Mouse (Mus musculus) hindbrain, postnatal 0 days (tissue): ENCODE data around the gene Zfand3. TPM values are rescaled to one million over a fixed set of nuclear protein-coding genes. Genes with fewer than 3 reads are reported as not detected.

Experiments
- ATAC-seq: fragments of 200-750 bp; cut with Nextera tagmentation; 2 replicates; pipeline ENCODE4 v1.8.0; 2017; ENCODE audit warnings: mild to moderate bottlenecking, moderate TSS enrichment, moderate library complexity
- DNase-seq: peaks from one replicate; pipeline ENCODE4 v3.0.0-alpha.2; 2015; ENCODE audit warnings: low spot score
- H3K27ac ChIP-seq: fragments of 300-500 bp; sonication (generic); 2 replicates; pipeline ENCODE4 v1.5.1; 2014; ENCODE audit warnings: mild to moderate bottlenecking
- H3K27me3 ChIP-seq: fragments of 300-500 bp; sonication (generic); 2 replicates; pipeline ENCODE4 v1.6.1; 2014; ENCODE audit warnings: low read length, mixed read lengths; ENCODE audit not compliant: insufficient read depth
- H3K36me3 ChIP-seq: fragments of 300-500 bp; sonication (generic); 2 replicates; pipeline ENCODE4 v1.6.1; 2014; ENCODE audit warnings: low read length, mixed read lengths; ENCODE audit not compliant: insufficient read depth
- H3K4me1 ChIP-seq: fragments of 300-500 bp; sonication (generic); 2 replicates; pipeline ENCODE4 v1.6.1; 2014; ENCODE audit warnings: antibody characterized with exemption, low read length, mixed read lengths; ENCODE audit not compliant: insufficient read depth
- H3K4me2 ChIP-seq: fragments of 300-500 bp; sonication (generic); 2 replicates; pipeline ENCODE4 v1.6.1; 2014; ENCODE audit warnings: low read depth, mild to moderate bottlenecking, low read length, moderate library complexity, mixed read lengths
- H3K4me3 ChIP-seq: fragments of 300-500 bp; sonication (generic); 2 replicates; pipeline ENCODE4 v1.5.1; 2014; ENCODE audit warnings: low read length
- H3K9ac ChIP-seq: fragments of 300-500 bp; sonication (generic); replicated peaks from 2 replicates; pipeline ENCODE4 v1.6.1; 2014; ENCODE audit warnings: mild to moderate bottlenecking, low read length, moderate library complexity, mixed read lengths
- H3K9me3 ChIP-seq: fragments of 300-500 bp; sonication (generic); 2 replicates; pipeline ENCODE4 v1.6.1; 2016; ENCODE audit warnings: low read length, mixed read lengths
- CTCF ChIP-seq: IDR thresholded peaks from 2 replicates; pipeline ENCODE4 v1.5.1; 2016; ENCODE audit warnings: antibody characterized with exemption, control low read depth, low read depth
- WGBS: fragments of 180-500 bp; shearing (Covaris S2); extraction: QIAGEN DNeasy Blood & Tissue Kit; methylation state at CpG from one replicate; pipeline ENCODE4 v1.1.7; 2014; 5-methylcytosine and 5-hydroxymethylcytosine counted together
- polyA plus RNA-seq: library from polyadenylated mRNA; unstranded; fragments of >200 nt; fragmentation: Nextera tagmentation; extraction: Ambion mirVana; gene quantifications from 2 replicates; pipeline ENCODE4 v1.2.1, GENCODE M21; 2015
- total RNA-seq: library from RNA; depleted of rRNA; stranded (reverse); fragments of >200 nt; gene quantifications from 2 replicates; pipeline ENCODE4 v1.2.3, GENCODE M21; 2014

Gene Zfand3
- total and polyA plus RNA-seq, 2 experiments from 2014 or later: 50.6 to 84.5 TPM

GRCm38 (mm10) chr17:30222837-30223236 lies 218.3 kb downstream of the Zfand3 start:
- Histone ChIP-seq H3K27ac (no peak overlapping the region), H3K36me3 (peaks cover 10% of the 10 kb centered on the region; the same call in 1 of the 2 replicates), H3K27me3 (no peaks in the 10 kb centered on the region), H3K4me3 (no peak overlapping the region), H3K9ac (no peak overlapping the region), H3K4me1 (peaks cover 16% of the 10 kb centered on the region), H3K4me2 (no peak overlapping the region), H3K9me3 (no peaks in the 10 kb centered on the region)
- WGBS: 51% methylated on average over 12 of the region's 12 CpGs
- ATAC-seq (no peak), DNase-seq (no peak)
- TF ChIP-seq CTCF: no peak

- Histone ChIP-seq H3K27me3 (no peaks in the 10 kb centered on the region), H3K9me3 (no peaks in the 10 kb centered on the region), H3K27ac (no peak overlapping the region; the same call in 1 of the 2 replicates), H3K4me3 (no peak overlapping the region), H3K4me2 (no peak overlapping the region), H3K36me3 (no peaks in the 10 kb centered on the region), H3K9ac (no peak overlapping the region), H3K4me1 (peaks cover 23% of the 10 kb centered on the region)
- no peak for TF ChIP-seq CTCF
- 25% methylated on average over 5 of the region's 5 CpGs for WGBS
- peak; percentile 28; the same call in 1 of the 2 replicates for ATAC-seq
- DNase-seq: peak; percentile 53
Observed at GRCm38 (mm10) chr17:30225030-30225740, 220.7 kb downstream of the Zfand3 start.

- Histone ChIP-seq H3K27ac (no peak overlapping the region), H3K9ac (no peak overlapping the region), H3K4me2 (no peak overlapping the region), H3K4me3 (no peak overlapping the region), H3K36me3 (no peaks in the 10 kb centered on the region), H3K9me3 (no peaks in the 10 kb centered on the region), H3K27me3 (no peaks in the 10 kb centered on the region), H3K4me1 (peaks cover 23% of the 10 kb centered on the region)
- DNase-seq (no peak), ATAC-seq (0 out of 2 replicates have a peak, but pooled peaks have one; percentile 33)
- 76% methylated on average over 10 of the region's 10 CpGs for WGBS
- TF ChIP-seq CTCF: no peak
Observed at GRCm38 (mm10) chr17:30228439-30229215, 224.1 kb downstream of the Zfand3 start.

GRCm38 (mm10) chr17:30230428-30230827 lies 225.9 kb downstream of the Zfand3 start:
- 76% methylated on average over 4 of the region's 4 CpGs for WGBS
- Histone ChIP-seq H3K36me3 (no peaks in the 10 kb centered on the region), H3K4me3 (no peak overlapping the region), H3K27ac (no peak overlapping the region), H3K4me2 (no peak overlapping the region), H3K4me1 (peaks cover 19% of the 10 kb centered on the region), H3K27me3 (no peaks in the 10 kb centered on the region), H3K9ac (no peak overlapping the region), H3K9me3 (no peaks in the 10 kb centered on the region)
- TF ChIP-seq CTCF: no peak
- DNase-seq: no peak
- no peak for ATAC-seq

GRCm38 (mm10) chr17:30231483-30231882 lies 226.9 kb downstream of the Zfand3 start:
- H3K4me2 ChIP-seq: no peak overlapping the region
- WGBS: 90% methylated on average over 1 of the region's 1 CpGs
- H3K9ac ChIP-seq: no peak overlapping the region
- no peak overlapping the region for H3K27ac ChIP-seq
- TF ChIP-seq CTCF: no peak
- no peaks in the 10 kb centered on the region for H3K9me3 ChIP-seq
- H3K36me3 ChIP-seq: no peaks in the 10 kb centered on the region
- no peak for ATAC-seq
- no peaks in the 10 kb centered on the region for H3K27me3 ChIP-seq
- DNase-seq: no peak
- H3K4me3 ChIP-seq: no peak overlapping the region
- peaks cover 10% of the 10 kb centered on the region for H3K4me1 ChIP-seq

DNA sequence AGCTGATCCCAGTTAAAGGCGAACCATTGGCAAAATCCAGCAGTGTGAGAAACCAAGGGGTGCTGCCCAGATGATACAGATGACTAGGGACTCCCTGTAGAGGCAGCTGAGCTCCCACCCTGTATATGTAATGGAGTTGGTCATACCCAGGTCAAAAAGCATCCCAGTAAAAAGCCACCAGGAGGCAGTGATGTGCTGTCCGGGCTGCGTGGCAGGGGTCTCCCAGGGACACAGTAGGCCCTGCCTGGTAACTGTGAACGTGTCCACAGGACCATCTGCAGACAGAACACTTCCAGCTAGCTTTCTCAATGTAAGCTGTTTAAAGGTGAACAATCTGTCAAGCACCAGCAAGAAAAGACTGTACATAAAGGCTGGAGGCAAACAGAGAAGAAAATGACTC lies 228.2 kb downstream of the Zfand3 start:
- Histone ChIP-seq H3K4me1 (peaks cover 10% of the 10 kb centered on the region), H3K27ac (no peak overlapping the region)
- DNase-seq: no peak

More for the DNA sequence above, 228.2 kb downstream of the Zfand3 start:
- ATAC-seq: no peak
- no peak overlapping the region for H3K9ac ChIP-seq
- no peak overlapping the region for H3K4me3 ChIP-seq
- H3K27me3 ChIP-seq: no peaks in the 10 kb centered on the region
- no peak overlapping the region for H3K4me2 ChIP-seq
- TF ChIP-seq CTCF: peak; percentile 64
- no peaks in the 10 kb centered on the region for H3K9me3 ChIP-seq
- 40% methylated on average over 4 of the region's 4 CpGs for WGBS
- H3K36me3 ChIP-seq: no peaks in the 10 kb centered on the region
